Mouse (Mus musculus) embryonic facial prominence, embryonic 13.5 days (tissue): Measurements from ENCODE around the gene Rnf5. TPM values are rescaled to one million over a fixed set of nuclear protein-coding genes. Genes with fewer than 3 reads are reported as not detected.

Source experiments
- ATAC-seq: fragments of 200-750 bp; cut with Nextera tagmentation; 2 replicates; pipeline ENCODE4 v1.8.0; 2017; ENCODE audit warnings: low read depth; ENCODE audit not compliant: insufficient number of reproducible peaks, insufficient read depth, low FRiP score, low TSS enrichment
- H3K27ac ChIP-seq: fragments of 300-500 bp; sonication (generic); 2 replicates; pipeline ENCODE4 v1.5.1; 2015; ENCODE audit warnings: moderate library complexity, mild to moderate bottlenecking, inconsistent platforms
- H3K27me3 ChIP-seq: fragments of 300-500 bp; sonication (generic); 2 replicates; pipeline ENCODE4 v1.6.1; 2015; ENCODE audit warnings: mild to moderate bottlenecking, inconsistent platforms
- H3K36me3 ChIP-seq: fragments of 300-500 bp; sonication (generic); 2 replicates; pipeline ENCODE4 v1.6.1; 2015; ENCODE audit warnings: mild to moderate bottlenecking, inconsistent platforms
- H3K4me1 ChIP-seq: fragments of 300-500 bp; sonication (generic); 2 replicates; pipeline ENCODE4 v1.6.1; 2015; ENCODE audit warnings: inconsistent platforms
- H3K4me2 ChIP-seq: fragments of 300-500 bp; sonication (generic); 2 replicates; pipeline ENCODE4 v1.6.1; 2015; ENCODE audit warnings: moderate library complexity, mild to moderate bottlenecking, inconsistent platforms
- H3K4me3 ChIP-seq: fragments of 300-500 bp; sonication (generic); 2 replicates; pipeline ENCODE4 v1.5.1; 2015; ENCODE audit warnings: mild to moderate bottlenecking, inconsistent platforms
- H3K9ac ChIP-seq: fragments of 300-500 bp; sonication (generic); 2 replicates; pipeline ENCODE4 v1.6.1; 2015; ENCODE audit warnings: mild to moderate bottlenecking, inconsistent platforms
- H3K9me3 ChIP-seq: fragments of 300-500 bp; sonication (generic); 2 replicates; pipeline ENCODE4 v1.6.1; 2016; ENCODE audit warnings: inconsistent platforms
- WGBS: fragments of 180-500 bp; shearing (Covaris S2); methylation state at CpG from one replicate; pipeline ENCODE4 v1.1.7; 2015; ENCODE audit warnings: mixed read lengths; 5-methylcytosine and 5-hydroxymethylcytosine counted together
- polyA plus RNA-seq: library from polyadenylated mRNA; unstranded; fragments of >200 nt; fragmentation: Nextera tagmentation; extraction: Ambion mirVana; gene quantifications from 2 replicates; pipeline ENCODE4 v1.2.1, GENCODE M21; 2015

Gene Rnf5
- polyA plus RNA-seq, 1 experiment from 2014 or later, result 130 TPM

DNA sequence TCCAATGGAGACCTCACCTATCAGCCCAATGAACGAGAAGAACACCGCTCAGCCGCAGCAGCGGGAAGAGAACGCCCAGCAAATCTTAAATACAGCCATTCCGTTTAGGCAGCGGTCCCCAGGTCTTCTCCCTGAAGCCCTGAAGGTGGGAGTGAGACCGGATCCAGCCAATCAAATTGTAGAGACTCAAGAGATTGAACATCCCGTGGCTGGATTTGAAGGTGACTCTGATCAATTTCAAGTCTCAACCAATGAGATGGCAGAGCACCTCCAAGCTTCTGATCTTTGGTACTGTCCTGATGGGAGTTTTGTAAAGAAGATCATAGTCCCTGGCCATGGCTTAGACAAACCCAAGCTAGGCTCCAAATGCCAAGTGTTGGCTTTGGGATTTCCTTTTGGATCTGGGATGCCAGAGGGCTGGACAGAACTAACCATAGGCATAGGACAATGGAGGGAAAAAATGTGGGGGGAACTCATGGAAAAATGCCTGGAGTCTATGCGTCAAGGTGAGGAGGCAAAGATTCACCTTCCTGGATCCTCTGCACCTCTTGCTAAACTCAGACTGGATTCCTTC is 41.9 kb upstream of the Rnf5 start:
- ATAC-seq, result no peak
- H3K4me1 ChIP-seq, result peaks cover 48% of the 10 kb centered on the region
- H3K27ac ChIP-seq, result peak overlapping the region; percentile 81
- H3K27me3 ChIP-seq, result no peaks in the 10 kb centered on the region
- H3K4me3 ChIP-seq, result peak overlapping the region; percentile 100
- WGBS, result 43% methylated on average over 10 of the region's 10 CpGs
- peak overlapping the region; percentile 78 for H3K4me2 ChIP-seq
- H3K9ac ChIP-seq, result peak overlapping the region; percentile 79
- peaks cover 16% of the 10 kb centered on the region for H3K36me3 ChIP-seq
- no peaks in the 10 kb centered on the region for H3K9me3 ChIP-seq

DNA sequence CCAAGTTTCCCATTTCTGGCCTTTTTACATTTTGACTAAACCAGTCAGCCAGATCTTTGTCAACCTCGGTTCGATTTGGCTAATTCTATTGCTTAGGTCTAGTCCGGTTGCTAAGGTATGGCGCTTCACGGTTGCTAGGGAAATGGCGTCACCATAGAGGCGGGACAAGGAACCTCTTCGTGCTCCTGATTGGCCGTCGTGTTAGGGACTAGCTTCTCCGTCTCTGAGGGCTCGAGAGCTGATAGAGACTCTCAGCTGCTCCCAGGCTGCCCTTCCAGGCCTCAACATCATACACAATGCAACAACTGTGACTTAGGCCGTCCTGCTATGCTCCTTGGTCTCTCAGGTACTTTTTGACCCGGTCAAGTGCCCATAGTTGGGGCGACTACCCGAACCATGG is 41.1 kb upstream of the Rnf5 start, which contains the start of gene Fkbpl:
TSS of gene Fkbpl (plus strand) at position 157 of the 400 bp plus-strand sequence.
- Histone ChIP-seq H3K27me3 (no peaks in the 10 kb centered on the region), H3K36me3 (peaks cover 9% of the 10 kb centered on the region), H3K9me3 (no peaks in the 10 kb centered on the region), H3K4me2 (peak within 1 kb of the TSS; percentile 78), H3K9ac (peak within 1 kb of the TSS; percentile 79), H3K4me1 (peaks cover 49% of the 10 kb centered on the region), H3K27ac (peak within 1 kb of the TSS; percentile 81), H3K4me3 (peak within 1 kb of the TSS; percentile 100)
- WGBS, result under 1% methylated on average over 16 of the region's 16 CpGs
- ATAC-seq, result peak; percentile 74

DNA sequence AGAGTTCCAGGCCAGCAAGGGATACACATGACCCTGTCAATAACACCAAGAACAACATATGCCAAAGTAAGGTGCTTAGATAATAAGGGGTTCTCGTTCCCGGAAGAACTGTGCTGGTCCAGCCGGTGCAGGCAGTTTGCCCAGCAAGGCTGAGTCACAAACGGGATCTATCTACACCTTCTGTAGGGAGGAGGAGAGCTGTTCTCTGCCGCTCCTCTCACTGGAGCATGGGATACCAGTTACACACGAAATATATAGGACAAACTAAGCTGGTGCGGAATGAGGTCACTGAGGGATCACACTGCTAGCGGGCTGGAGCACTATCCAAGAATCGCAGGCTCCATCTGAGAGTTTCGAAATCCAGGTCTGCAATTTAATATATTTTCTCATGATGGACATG is 40.5 kb upstream of the Rnf5 start:
- Histone ChIP-seq H3K27me3 (no peaks in the 10 kb centered on the region), H3K27ac (no peak overlapping the region), H3K4me1 (peaks cover 48% of the 10 kb centered on the region), H3K9ac (no peak overlapping the region), H3K4me3 (no peak overlapping the region), H3K9me3 (no peaks in the 10 kb centered on the region), H3K36me3 (peaks cover 2% of the 10 kb centered on the region; the same call in 1 of the 2 replicates), H3K4me2 (peak overlapping the region; percentile 78; the same call in 1 of the 2 replicates)
- WGBS, result 79% methylated on average over 10 of the region's 10 CpGs
- no peak for ATAC-seq

DNA sequence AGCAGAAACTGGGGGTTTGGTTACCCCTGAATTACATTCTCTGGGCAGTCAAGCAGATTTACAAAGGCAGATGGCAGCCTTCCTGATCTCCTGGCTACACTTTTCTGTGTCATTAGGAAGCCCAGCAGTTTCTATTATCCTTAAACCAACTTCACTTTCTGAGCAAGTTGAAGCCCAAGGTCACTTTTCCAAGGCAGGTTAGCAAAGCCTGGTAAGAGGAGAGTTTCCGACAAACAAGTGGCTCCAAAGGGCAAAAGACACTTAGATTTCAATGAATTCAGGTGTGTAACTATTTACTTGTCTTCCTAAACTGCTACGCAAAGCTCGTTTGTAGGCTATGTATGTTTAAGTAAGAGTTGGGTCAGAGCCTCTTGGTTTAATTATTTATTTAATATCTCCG is 39.9 kb upstream of the Rnf5 start:
- Histone ChIP-seq H3K4me3 (no peak overlapping the region), H3K27ac (no peak overlapping the region), H3K9me3 (no peaks in the 10 kb centered on the region), H3K9ac (no peak overlapping the region), H3K36me3 (no peaks in the 10 kb centered on the region), H3K4me1 (peaks cover 43% of the 10 kb centered on the region), H3K4me2 (no peak overlapping the region), H3K27me3 (no peaks in the 10 kb centered on the region)
- no peak for ATAC-seq
- WGBS, result 91% methylated on average over 4 of the region's 4 CpGs

DNA sequence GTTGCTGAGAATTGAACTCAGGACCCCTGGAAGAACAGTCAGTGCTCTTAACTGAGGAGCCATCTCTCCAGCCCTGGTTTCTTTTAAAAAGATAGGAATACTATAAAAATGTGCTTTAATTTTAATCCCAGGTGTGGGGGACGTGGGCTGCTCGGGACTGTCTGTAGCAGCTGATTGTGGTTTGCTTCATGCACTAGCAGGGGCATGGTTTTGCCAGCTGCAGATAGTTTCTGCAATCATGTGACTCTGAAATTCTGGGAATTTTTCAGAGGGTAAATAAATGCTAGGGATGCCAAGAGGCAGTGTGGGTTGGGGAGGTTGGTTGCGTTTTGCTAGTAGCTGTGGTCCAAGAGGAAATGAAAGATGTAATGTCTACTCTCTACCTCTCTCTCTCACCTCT is 38.5 kb upstream of the Rnf5 start:
- Histone ChIP-seq H3K27me3 (no peaks in the 10 kb centered on the region), H3K4me3 (no peak overlapping the region), H3K27ac (peak overlapping the region; percentile 91), H3K9me3 (no peaks in the 10 kb centered on the region), H3K4me1 (peaks cover 33% of the 10 kb centered on the region), H3K36me3 (no peaks in the 10 kb centered on the region), H3K4me2 (no peak overlapping the region), H3K9ac (no peak overlapping the region)
- no peak for ATAC-seq
- WGBS, result 37% methylated on average over 3 of the region's 3 CpGs

DNA sequence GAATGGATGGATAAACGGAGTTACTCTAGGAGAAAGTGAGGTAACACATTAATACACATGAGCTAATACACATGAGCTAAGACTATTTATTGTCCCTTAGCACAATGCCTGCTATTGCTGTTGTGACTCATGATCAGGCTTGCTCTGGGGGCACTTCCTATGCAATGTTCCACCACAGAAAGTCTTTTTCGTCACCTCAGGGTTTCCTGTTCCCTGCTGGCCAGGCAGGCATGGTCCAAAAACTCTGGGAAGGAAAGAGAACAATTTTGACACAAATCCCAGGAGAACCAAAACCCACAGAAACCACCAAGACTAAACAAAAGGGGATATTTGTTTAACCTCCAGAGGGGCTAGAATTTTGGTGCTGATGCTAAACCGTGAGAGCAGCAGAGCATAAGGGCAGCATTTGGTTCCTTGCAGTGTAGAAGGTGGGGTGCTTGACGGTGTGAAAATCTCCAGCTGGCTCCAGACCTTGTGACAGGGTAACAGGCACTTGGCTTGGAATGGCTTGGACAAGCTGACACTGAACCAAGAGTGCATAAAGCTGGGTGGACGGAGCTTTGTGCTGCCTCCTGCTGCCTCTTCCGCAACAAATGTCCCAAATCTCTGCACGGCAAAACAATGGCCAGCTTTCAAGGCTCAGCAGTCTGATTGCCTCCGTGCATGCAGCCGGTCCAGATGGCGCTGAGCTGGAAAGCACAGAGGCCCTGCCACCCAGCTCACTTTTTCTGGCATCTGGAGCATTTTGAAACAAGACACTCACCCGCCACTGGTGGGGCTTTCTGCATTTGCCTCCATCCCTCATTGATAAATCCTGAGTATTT is 37.5 kb upstream of the Rnf5 start:
- peak overlapping the region; percentile 47; the same call in 1 of the 2 replicates for H3K9ac ChIP-seq
- no peaks in the 10 kb centered on the region for H3K36me3 ChIP-seq
- H3K4me2 ChIP-seq, result peak overlapping the region; percentile 36
- no peaks in the 10 kb centered on the region for H3K27me3 ChIP-seq
- peaks cover 27% of the 10 kb centered on the region for H3K4me1 ChIP-seq
- peak; percentile 29; the same call in 1 of the 2 replicates for ATAC-seq
- WGBS, result 12% methylated on average over 11 of the region's 11 CpGs
- H3K27ac ChIP-seq, result peak overlapping the region; percentile 91
- H3K9me3 ChIP-seq, result no peaks in the 10 kb centered on the region
- no peak overlapping the region for H3K4me3 ChIP-seq

DNA sequence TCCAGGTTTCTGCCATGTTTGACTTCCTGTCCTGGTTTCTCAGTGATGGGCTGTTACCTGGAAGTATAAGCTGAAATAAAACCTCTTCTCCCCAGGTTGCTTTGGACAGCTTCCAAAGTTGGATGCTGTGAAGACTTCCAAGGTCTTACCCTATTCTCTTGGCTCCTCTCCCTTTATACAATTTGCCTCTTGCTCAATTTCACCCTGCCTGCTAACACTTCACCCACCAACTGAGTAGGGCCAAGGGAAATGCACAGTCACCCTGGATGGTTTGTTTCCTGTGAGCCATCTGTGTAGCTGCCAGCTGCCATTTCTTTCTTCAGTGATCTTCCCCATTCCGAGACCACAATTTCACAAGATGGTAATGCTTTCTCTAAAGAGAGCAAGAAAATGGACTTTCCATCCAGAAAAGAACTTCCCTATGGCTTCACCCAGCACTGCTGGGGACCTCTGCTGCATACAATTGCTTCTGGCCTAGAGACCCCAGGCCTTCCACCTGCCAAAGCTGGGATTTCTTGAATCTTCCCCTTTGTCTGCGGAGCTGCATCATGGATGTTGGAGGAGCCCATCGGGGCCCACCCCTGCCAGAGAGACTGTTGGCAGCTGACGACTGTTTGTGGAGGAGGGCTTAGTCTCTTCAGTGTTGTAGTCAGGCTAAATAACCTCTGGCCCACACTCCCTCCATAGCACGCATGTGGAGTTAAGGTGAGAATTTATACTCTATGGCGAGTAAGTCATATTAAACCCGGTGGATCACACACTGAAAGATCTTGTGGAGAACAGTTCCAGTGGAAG is 36.2 kb upstream of the Rnf5 start:
- Histone ChIP-seq H3K4me2 (no peak overlapping the region), H3K9me3 (no peaks in the 10 kb centered on the region), H3K9ac (no peak overlapping the region), H3K36me3 (no peaks in the 10 kb centered on the region), H3K27ac (no peak overlapping the region), H3K4me1 (peaks cover 17% of the 10 kb centered on the region), H3K4me3 (no peak overlapping the region), H3K27me3 (0 out of 2 replicates have a peak, but pooled peaks cover 2% of the 10 kb centered on the region)
- WGBS, result 79% methylated on average over 7 of the region's 7 CpGs
- ATAC-seq, result no peak

DNA sequence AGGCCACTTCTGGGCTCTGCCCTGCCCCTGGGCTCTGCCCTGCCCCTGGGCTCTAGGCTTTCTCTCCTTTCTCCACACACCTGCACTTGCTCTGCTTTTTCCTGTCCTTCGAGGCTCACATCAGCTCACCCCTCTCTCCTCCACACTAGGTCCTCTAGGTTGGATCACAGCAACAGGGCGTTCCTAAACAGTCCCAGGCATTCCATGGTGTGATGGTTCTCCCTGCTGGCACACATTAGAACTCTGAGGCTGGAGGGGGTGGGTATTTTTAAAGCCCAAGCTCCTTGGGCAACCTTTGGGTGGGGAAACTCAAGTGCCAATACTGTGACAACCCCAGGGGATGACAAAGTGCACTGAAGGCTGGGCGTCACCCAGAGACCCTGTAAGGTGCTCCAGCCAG is 34.0 kb upstream of the Rnf5 start:
- H3K27me3 ChIP-seq, result peaks cover 17% of the 10 kb centered on the region
- no peak for ATAC-seq
- WGBS, result 55% methylated on average over 3 of the region's 3 CpGs
- no peak overlapping the region for H3K4me3 ChIP-seq
- 0 out of 2 replicates have a peak overlapping the region, but pooled peaks have one; percentile 32 for H3K9ac ChIP-seq
- peaks cover 18% of the 10 kb centered on the region for H3K4me1 ChIP-seq
- H3K36me3 ChIP-seq, result no peaks in the 10 kb centered on the region
- no peak overlapping the region for H3K4me2 ChIP-seq
- H3K27ac ChIP-seq, result peak overlapping the region; percentile 28; the same call in 1 of the 2 replicates
- no peaks in the 10 kb centered on the region for H3K9me3 ChIP-seq

DNA sequence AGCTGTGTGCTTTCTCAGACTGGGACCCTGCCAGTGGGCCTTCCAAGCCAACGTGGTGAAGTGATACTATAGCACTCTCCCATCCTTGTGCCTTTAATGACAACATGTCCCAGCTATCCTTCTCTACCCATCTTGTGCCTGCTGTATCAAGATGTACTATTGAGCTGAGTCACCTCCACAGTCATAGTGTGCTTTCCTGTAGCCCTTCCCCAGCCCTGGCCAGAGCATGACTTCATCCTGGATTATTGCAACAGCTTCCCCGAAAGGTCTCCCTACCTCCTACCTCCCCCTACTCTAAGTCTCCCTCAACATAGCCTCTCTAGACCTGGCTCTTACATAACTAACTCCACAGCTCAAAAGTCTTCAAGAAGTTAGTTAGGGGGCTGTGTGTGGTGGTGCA is 32.2 kb upstream of the Rnf5 start:
- no peaks in the 10 kb centered on the region for H3K9me3 ChIP-seq
- no peak overlapping the region for H3K4me2 ChIP-seq
- peaks cover 35% of the 10 kb centered on the region for H3K27me3 ChIP-seq
- no peak overlapping the region for H3K27ac ChIP-seq
- no peak for ATAC-seq
- H3K36me3 ChIP-seq, result no peaks in the 10 kb centered on the region
- H3K4me3 ChIP-seq, result no peak overlapping the region
- WGBS, result 68% methylated on average over 2 of the region's 2 CpGs
- H3K9ac ChIP-seq, result no peak overlapping the region
- peaks cover 23% of the 10 kb centered on the region for H3K4me1 ChIP-seq

DNA sequence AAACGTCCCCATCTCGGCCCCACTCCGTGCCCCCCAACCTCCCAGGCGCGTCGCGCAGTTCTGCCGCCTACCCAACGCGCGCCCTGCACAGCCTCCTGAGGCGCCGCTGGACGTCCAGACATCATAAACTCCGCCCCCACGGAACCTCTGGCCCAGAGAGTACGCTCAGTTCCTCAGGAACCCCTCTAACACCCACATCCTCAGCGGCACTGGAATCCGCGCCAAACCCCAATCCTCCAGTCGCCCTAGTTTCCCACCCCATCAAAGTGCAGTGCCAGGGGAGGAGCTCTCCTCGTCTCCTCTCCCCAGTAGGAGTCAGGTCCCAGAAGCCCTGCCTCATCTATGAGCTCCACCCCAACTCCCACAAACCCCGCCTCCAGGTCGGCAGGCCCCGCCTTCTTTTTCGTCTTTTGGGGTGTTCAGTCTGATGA is 28.8 kb upstream of the Rnf5 start:
- Histone ChIP-seq H3K4me1 (peaks cover 51% of the 10 kb centered on the region), H3K36me3 (no peaks in the 10 kb centered on the region), H3K27ac (0 out of 2 replicates have a peak overlapping the region, but pooled peaks have one; percentile 22), H3K4me3 (peak overlapping the region; percentile 46), H3K9me3 (no peaks in the 10 kb centered on the region), H3K9ac (peak overlapping the region; percentile 67), H3K4me2 (peak overlapping the region; percentile 91), H3K27me3 (peaks cover 49% of the 10 kb centered on the region)
- peak; percentile 52 for ATAC-seq
- 1% methylated on average over 26 of the region's 26 CpGs for WGBS

DNA sequence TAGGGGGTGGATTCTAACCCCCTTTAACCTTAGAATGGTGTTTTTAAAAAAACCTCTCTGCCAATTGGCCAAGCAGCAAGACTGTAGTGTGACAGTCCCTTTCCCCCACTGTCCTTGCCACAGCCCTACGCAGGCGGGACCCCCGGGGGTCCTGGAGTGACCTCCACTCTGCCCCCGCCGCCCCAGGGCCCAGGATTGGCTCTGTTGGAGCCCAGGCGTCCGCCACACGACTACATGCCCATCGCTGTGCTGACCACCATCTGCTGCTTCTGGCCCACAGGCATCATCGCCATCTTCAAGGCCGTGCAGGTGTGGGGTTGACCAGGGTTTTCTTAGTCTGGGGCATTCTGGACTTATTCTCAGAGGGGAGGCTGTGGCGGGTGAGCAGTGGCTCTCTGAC is 28.2 kb upstream of the Rnf5 start:
- 6% methylated on average over 12 of the region's 12 CpGs for WGBS
- H3K4me2 ChIP-seq, result peak overlapping the region; percentile 91
- H3K9ac ChIP-seq, result peak overlapping the region; percentile 67
- no peak overlapping the region for H3K27ac ChIP-seq
- H3K4me1 ChIP-seq, result peaks cover 52% of the 10 kb centered on the region
- peak overlapping the region; percentile 46 for H3K4me3 ChIP-seq
- H3K9me3 ChIP-seq, result no peaks in the 10 kb centered on the region
- no peaks in the 10 kb centered on the region for H3K36me3 ChIP-seq
- no peak for ATAC-seq
- H3K27me3 ChIP-seq, result peaks cover 49% of the 10 kb centered on the region
